Mouse (Mus musculus): Measurements from ENCODE around the gene Apoh. TPM values are rescaled to one million over a fixed set of nuclear protein-coding genes. Genes with fewer than 3 reads are reported as not detected.

Apoh gene
- total and polyA plus RNA-seq, 2 experiments from 2014 or later: 0.35 TPM; not detected in 1

DNA sequence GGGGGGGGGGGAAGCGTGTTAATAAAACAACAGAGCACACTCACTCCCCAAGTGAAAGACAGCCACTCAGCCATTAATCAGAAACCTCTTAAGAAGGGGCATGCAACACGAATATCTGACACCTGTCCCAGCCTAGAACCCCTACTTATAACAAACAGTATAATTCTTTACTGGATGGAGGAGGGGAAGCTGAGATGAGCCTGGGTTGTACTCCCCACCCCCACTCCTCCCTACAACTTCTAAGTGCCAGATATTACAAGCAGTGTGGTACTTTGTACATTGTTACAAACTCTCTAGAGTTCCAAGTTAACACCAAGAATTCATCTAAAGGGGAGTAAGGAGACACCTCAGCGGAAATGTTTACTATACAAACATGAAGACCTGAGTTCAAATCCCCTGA, 8.5 kb upstream of the Apoh start:
- Histone ChIP-seq H3K4me2 (ENCODE audit: low read depth, low read length, poor library complexity, severe bottlenecking) (no peak overlapping the region), H3K4me3 (ENCODE audit: low read depth, low read length) (no peak overlapping the region), H3K27ac (ENCODE audit: low read depth, low read length) (no peak overlapping the region), H3K36me3 (ENCODE audit: insufficient read depth, low read length) (no peaks in the 10 kb centered on the region), H3K4me1 (ENCODE audit: insufficient read depth, low read length) (no peaks in the 10 kb centered on the region), H3K9ac (replicated peaks; ENCODE audit: low read length, poor library complexity, severe bottlenecking) (no peak overlapping the region), H3K9me3 (ENCODE audit: low read length) (no peaks in the 10 kb centered on the region), H3K27me3 (ENCODE audit: insufficient read depth, low read length) (no peaks in the 10 kb centered on the region)
- ATAC-seq (ENCODE audit: low FRiP score): no peak
- no peak for DNase-seq (ENCODE audit: low spot score)
- WGBS: 78% methylated on average over 3 of the region's 3 CpGs
- no peak for TF ChIP-seq CTCF (IDR thresholded peaks at IDR 0.05)

DNA sequence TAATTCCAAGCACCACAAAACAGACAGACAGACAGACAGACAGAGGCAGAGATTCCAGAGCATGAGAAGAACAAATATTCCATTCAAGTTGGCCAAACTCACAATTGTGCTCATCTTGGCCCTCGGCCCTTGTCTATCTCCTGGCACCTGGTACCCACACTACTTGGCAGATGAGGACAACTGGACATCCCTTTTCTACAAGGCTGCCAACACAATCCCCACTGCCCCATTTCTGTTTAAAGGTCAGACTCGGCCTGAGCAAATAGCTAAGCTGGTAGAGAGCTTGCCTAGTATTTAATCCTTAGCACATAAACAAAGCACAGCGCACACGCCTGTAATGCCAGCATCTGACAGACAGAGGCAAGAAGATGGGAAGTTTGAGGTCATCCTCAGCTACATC, 7.6 kb upstream of the Apoh start:
- Histone ChIP-seq H3K4me3 (ENCODE audit: low read depth, low read length) (no peak overlapping the region), H3K4me1 (ENCODE audit: insufficient read depth, low read length) (no peaks in the 10 kb centered on the region), H3K36me3 (ENCODE audit: insufficient read depth, low read length) (no peaks in the 10 kb centered on the region), H3K9ac (replicated peaks; ENCODE audit: low read length, poor library complexity, severe bottlenecking) (no peak overlapping the region), H3K9me3 (ENCODE audit: low read length) (no peaks in the 10 kb centered on the region), H3K27me3 (ENCODE audit: insufficient read depth, low read length) (no peaks in the 10 kb centered on the region), H3K27ac (ENCODE audit: low read depth, low read length) (no peak overlapping the region), H3K4me2 (ENCODE audit: low read depth, low read length, poor library complexity, severe bottlenecking) (no peak overlapping the region)
- TF ChIP-seq CTCF (IDR thresholded peaks at IDR 0.05): no peak
- WGBS: 86% methylated on average over 4 of the region's 4 CpGs
- DNase-seq (ENCODE audit: low spot score): no peak
- ATAC-seq (ENCODE audit: low FRiP score): no peak

DNA sequence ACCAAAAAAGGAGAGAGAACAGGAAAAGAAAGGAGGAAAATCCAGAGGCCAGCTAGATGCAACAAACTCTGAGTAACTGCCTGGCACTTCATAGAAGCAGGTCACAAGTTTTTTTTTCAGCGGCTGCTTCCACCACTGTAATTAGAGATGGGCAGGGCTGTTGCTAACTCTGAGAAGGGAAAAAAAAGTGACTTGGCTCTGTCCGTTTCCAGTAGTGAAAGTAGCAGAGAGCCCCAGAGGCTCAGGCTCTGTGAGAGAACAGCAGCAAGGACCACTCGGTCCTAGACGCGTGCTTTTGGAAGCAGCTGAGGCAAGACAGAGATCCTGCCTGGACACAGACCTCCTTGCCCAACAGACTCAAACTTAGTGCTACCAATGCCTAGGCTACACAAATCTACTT, 6.7 kb upstream of the Apoh start:
- H3K27ac ChIP-seq (ENCODE audit: low read depth, low read length): no peak overlapping the region
- no peak overlapping the region for H3K4me2 ChIP-seq (ENCODE audit: low read depth, low read length, poor library complexity, severe bottlenecking)
- no peak overlapping the region for H3K4me3 ChIP-seq (ENCODE audit: low read depth, low read length)
- no peak for TF ChIP-seq CTCF (IDR thresholded peaks at IDR 0.05)
- H3K4me1 ChIP-seq (ENCODE audit: insufficient read depth, low read length): no peaks in the 10 kb centered on the region
- H3K27me3 ChIP-seq (ENCODE audit: insufficient read depth, low read length): no peaks in the 10 kb centered on the region
- H3K36me3 ChIP-seq (ENCODE audit: insufficient read depth, low read length): no peaks in the 10 kb centered on the region
- no peak overlapping the region for H3K9ac ChIP-seq (replicated peaks; ENCODE audit: low read length, poor library complexity, severe bottlenecking)
- DNase-seq (ENCODE audit: low spot score) (no peak), ATAC-seq (ENCODE audit: low FRiP score) (no peak)
- 63% methylated on average over 5 of the region's 5 CpGs for WGBS
- H3K9me3 ChIP-seq (ENCODE audit: low read length): no peaks in the 10 kb centered on the region

DNA sequence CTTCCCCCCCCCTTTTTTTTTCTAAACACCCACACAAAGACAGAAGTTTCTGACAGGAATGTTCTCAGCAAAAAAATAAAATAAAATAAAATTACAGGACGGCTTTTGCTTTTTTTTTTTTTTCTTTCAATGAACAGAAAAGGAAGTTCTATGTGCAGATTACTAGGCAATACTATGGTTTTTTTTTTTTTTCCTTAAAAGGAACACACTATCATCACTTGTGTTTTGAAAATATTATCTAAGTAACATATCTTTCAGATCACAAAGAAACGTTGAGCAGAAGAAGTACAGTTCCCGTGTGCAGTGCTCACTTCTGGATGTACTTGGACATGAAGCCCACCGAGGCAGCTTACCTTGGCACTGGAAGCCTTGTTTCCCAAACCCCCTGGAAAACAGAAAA, 2.9 kb upstream of the Apoh start:
- ATAC-seq (ENCODE audit: low FRiP score) (no peak), DNase-seq (ENCODE audit: low spot score) (no peak)
- Histone ChIP-seq H3K36me3 (ENCODE audit: insufficient read depth, low read length) (no peaks in the 10 kb centered on the region), H3K9me3 (ENCODE audit: low read length) (no peaks in the 10 kb centered on the region), H3K9ac (replicated peaks; ENCODE audit: low read length, poor library complexity, severe bottlenecking) (no peak overlapping the region), H3K4me2 (ENCODE audit: low read depth, low read length, poor library complexity, severe bottlenecking) (no peak overlapping the region), H3K4me3 (ENCODE audit: low read depth, low read length) (no peak overlapping the region), H3K4me1 (ENCODE audit: insufficient read depth, low read length) (peaks cover 6% of the 10 kb centered on the region), H3K27me3 (ENCODE audit: insufficient read depth, low read length) (no peaks in the 10 kb centered on the region), H3K27ac (ENCODE audit: low read depth, low read length) (no peak overlapping the region)
- WGBS: 86% methylated on average over 4 of the region's 4 CpGs
- no peak for TF ChIP-seq CTCF (IDR thresholded peaks at IDR 0.05)

DNA sequence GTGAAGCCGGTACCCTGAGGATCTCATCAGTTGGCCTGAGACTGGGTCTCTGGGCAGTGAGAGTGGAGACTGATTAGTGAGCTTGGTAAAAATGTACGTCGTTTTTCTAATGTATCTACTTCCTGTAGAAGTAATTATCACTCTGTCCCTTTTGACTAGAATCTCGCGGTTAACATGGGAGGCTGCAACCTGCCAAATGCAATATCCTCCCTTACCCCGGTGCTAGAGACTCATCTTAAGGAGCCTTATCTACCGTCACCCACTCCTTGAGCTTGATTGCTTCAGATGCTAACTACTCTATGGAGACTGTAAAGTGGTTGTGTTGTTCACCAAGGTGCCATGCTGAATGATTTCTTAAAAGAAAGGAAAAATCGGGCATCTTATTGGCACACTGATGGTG, 1.4 kb upstream of the Apoh start:
- Histone ChIP-seq H3K27me3 (ENCODE audit: insufficient read depth, low read length) (no peaks in the 10 kb centered on the region), H3K9me3 (ENCODE audit: low read length) (no peaks in the 10 kb centered on the region), H3K36me3 (ENCODE audit: insufficient read depth, low read length) (no peaks in the 10 kb centered on the region), H3K9ac (replicated peaks; ENCODE audit: low read length, poor library complexity, severe bottlenecking) (peak overlapping the region; percentile 87), H3K4me2 (ENCODE audit: low read depth, low read length, poor library complexity, severe bottlenecking) (peak overlapping the region; percentile 96), H3K27ac (ENCODE audit: low read depth, low read length) (no peak overlapping the region), H3K4me3 (ENCODE audit: low read depth, low read length) (peak overlapping the region; percentile 83), H3K4me1 (ENCODE audit: insufficient read depth, low read length) (peaks cover 6% of the 10 kb centered on the region)
- 38% methylated on average over 8 of the region's 8 CpGs for WGBS
- ATAC-seq (ENCODE audit: low FRiP score) (no peak), DNase-seq (ENCODE audit: low spot score) (no peak)
- no peak for TF ChIP-seq CTCF (IDR thresholded peaks at IDR 0.05)

DNA sequence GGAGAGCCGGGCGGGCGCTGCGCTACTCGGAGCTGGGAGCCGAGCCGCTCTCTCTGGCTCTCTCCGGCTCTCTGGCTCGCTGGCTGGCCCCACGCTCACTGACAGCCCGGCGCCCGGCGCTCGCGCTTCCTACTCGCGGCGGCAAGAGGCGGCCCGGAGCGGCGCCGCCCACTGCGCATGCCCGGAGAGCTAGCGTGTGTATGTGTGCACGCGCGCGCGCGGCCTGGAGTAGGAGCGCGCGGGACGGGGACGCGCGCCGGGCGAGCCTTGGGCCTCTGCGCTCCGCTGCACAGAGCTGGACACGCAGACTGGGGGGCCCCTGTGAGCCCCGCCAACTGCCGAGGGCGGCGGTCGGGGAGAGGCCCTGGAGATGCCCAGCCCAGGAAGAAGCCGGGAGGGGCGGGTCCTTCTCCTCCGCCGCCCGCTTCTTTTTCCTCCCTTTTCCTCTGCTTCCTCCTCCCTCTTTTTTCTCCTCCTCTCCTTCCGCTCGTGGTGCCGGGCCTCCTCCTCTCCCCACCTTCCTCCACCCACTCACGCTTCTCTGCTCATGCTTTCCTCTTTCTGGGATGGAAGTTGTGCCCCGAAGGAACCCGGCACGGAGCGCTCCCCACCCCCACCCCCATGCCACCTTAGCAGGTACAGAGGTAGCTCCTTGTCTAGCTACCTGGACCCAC, 772 bp downstream of the Apoh start, which contains the start of gene Prkca:
TSS of gene Prkca (minus strand) at position 140 of the 674 bp plus-strand sequence.
- peak; percentile 1; the same call in 1 of the 2 replicates for TF ChIP-seq CTCF (IDR thresholded peaks at IDR 0.05)
- DNase-seq (ENCODE audit: low spot score) (peak; percentile 97), ATAC-seq (ENCODE audit: low FRiP score) (peak; percentile 93)
- Histone ChIP-seq H3K4me3 (ENCODE audit: low read depth, low read length) (peak within 1 kb of the TSS; percentile 83), H3K27me3 (ENCODE audit: insufficient read depth, low read length) (no peaks in the 10 kb centered on the region), H3K9me3 (ENCODE audit: low read length) (no peaks in the 10 kb centered on the region), H3K27ac (ENCODE audit: low read depth, low read length) (peak within 1 kb of the TSS; percentile 81), H3K36me3 (ENCODE audit: insufficient read depth, low read length) (no peaks in the 10 kb centered on the region), H3K4me1 (ENCODE audit: insufficient read depth, low read length) (peaks cover 6% of the 10 kb centered on the region), H3K4me2 (ENCODE audit: low read depth, low read length, poor library complexity, severe bottlenecking) (peak within 1 kb of the TSS; percentile 96), H3K9ac (replicated peaks; ENCODE audit: low read length, poor library complexity, severe bottlenecking) (peak within 1 kb of the TSS; percentile 87)
- under 1% methylated on average over 63 of the region's 63 CpGs for WGBS
